Mouse (Mus musculus) 3134 (cell line): ENCODE measurements at regions not wholly inside any gene's neighbourhood (a gene's known extent, or its start where the extent isn't known, plus 50 kb on each side); places are given as distances from the start of the nearest gene placed in this dataset.
"Not testable (repeated sequence)": the region's sequence is repeated elsewhere in the genome, so short reads cannot be mapped to it uniquely, and the experiment has no call there.

Experiments
- DNase-seq: peaks from one replicate; pipeline ENCODE4 v3.0.0-alpha.2; 2011; ENCODE audit warnings: low spot score; ENCODE audit not compliant: insufficient read length; ENCODE audit errors: extremely low read depth

DNA sequence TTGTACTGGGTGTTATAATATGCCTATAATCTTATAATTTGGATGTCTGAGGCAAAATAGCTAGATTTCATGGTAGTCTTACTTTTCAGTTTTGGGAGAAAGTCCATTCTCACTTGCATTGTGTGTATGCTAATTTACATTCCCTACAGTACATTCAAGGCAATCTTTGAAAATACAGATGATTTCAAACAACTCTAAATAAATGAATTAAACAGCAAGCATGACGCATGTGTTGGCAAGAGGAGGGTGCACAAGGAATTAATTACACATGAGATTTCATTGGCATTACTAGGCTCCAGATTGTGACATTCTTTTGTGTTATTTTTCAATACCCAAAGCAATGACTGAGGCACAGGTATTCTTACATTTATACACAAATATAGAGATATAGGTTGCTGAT lies 495.2 kb upstream of the Cypt12 start:
- DNase-seq: no peak

DNA sequence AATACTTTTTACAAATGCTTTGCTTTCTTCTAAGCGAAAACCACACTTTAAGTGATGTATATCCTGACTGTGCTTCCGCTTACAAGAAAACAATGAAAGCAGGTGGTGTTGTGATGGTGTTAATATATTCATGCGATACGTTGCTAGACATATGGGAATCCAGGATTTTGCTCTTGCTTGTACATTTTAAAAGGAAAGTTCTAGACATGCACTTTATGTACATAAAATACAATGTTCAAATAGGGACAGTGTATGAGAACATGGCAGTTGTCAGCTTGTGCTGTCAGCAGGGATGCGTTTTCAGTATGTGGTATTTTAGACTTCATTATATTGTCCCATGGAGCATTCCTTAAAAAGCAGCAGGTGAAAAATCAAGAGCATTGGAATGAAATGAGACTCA lies 487.7 kb upstream of the Cypt12 start:
- DNase-seq: no peak

GRCm38 (mm10) chr3:17461365-17461764 lies 486.8 kb upstream of the Cypt12 start:
- no peak for DNase-seq

DNA sequence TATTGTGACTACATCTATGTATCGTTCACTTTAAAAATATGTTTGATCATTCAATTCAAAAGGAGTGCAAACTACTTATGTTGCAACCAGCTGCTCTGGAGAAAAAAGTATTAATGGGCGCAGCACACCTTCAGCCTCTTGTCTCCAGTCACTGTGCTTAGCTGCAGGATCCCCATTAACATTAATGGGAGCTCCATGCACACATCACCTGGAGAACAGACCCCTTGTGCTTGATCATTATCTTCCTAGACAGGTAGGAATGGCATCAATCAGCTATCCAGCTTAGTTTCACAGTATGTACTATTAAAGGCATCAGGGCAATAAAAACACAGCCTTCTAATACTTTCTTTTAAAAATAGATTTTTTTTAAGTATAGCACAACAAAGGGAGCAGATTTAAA lies 474.4 kb upstream of the Cypt12 start:
- no peak for DNase-seq

DNA sequence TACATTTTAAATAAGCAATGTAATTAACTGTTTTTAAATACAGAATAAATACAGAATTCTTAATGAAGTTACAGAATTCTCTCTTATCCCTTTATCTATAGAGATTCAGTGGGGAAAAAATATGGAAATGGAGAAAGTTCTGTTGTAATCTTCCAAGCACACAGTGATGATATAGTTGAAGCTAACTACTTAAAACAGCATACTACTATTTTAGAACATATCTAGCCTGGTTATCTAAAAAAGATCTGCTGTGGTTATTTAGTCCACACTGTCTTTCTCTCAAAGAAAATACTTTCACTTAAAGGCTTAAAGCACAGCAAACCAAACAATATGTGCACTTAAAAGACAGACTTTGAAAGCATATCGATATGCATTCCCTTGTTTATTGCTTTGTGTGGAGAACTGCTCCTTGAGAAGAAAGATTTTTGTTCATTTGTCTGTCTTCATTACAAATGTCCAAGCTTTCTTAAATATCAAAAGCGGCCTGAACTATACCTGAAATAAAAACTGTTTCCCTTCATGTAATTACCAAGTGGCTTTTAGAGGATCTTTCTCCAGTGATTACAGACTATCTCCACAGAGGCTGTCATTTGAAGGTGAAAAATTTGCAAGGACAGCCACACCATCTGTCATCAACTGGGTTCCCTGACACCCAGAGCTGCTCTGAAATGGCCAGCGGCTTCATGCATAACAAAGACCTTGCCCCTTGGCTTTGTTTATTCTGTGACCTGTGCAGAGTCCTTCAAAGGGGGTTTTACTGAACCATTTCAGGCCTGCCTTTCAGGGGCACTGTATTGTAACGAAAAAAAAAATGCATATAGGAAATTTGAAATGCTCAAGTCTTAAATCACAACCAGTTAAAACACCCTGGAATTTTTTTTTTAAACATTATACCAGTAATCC lies 458.7 kb upstream of the Cypt12 start:
- no peak for DNase-seq

GRCm38 (mm10) chr3:17490632-17491031 lies 457.6 kb upstream of the Cypt12 start:
- no peak for DNase-seq

- DNase-seq: peak; percentile 24
Observed at GRCm38 (mm10) chr3:17498291-17498690, 449.9 kb upstream of the Cypt12 start.

- no peak for DNase-seq
Observed at GRCm38 (mm10) chr3:17501556-17501955, 446.7 kb upstream of the Cypt12 start.

DNA sequence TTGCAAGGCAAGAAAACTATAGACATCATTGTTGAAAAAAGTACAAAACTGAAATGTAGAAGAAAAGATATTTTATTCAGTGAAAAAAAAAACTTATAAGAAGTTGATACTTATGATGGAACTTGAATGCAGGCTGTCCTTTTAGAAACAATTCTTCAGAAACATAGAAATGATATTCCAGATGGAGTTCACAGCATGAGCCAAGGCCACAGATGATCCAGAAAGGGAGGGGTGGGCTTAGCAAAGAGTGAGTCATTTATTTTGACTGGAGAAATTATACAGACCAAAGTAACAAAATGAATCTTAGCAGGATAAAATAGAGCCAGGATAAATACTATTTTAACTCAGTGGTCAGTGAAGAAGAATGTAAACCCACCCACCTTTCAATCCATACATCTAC lies 406.9 kb upstream of the Cypt12 start:
- DNase-seq: no peak

DNA sequence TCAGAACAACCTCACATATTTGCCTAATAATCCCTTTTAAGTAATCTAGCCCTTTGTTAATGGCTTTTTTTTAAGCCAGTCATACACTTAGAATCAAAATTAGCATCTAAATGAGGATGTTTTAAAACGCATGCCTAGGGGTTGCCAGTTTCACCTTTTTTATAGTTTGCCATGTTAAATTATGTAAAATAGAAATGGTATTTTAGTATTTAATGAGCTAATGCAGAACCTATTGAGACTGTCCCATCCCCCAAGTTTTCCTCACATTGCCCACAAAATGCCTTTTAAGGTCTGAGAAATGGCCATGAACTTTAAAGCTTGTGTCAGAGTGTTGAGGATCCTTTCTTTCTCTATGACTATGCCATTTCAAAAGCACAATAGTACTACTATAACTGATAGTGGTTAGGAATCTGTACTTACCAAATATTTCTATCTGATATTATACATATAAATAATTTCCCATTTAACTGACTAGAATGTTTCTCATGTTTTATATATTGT lies 400.6 kb upstream of the Cypt12 start:
- no peak for DNase-seq

- DNase-seq: no peak
Observed at GRCm38 (mm10) chr3:17582487-17582886, 365.7 kb upstream of the Cypt12 start.

- DNase-seq: no peak
Observed at GRCm38 (mm10) chr3:17589956-17590546, 358.2 kb upstream of the Cypt12 start.

DNA sequence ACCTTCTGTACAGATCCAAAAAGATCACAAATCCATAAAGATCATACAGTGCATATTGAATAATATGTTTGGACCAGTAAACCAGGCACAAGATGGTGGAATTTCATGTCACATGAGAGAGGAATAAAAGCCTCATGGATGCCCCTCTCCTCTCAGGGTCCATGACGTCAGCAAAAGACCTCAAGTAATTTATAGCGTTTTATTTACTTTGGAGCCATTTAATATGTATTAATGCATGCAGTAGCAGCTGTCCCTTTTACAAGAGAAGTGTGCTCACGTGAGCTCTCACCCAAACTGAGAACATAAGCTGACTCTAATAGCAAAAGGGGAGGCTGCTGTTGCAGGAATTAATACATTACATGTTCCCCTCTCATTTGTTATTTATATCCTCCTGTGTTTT lies 355.7 kb upstream of the Cypt12 start:
- DNase-seq: no peak

DNA sequence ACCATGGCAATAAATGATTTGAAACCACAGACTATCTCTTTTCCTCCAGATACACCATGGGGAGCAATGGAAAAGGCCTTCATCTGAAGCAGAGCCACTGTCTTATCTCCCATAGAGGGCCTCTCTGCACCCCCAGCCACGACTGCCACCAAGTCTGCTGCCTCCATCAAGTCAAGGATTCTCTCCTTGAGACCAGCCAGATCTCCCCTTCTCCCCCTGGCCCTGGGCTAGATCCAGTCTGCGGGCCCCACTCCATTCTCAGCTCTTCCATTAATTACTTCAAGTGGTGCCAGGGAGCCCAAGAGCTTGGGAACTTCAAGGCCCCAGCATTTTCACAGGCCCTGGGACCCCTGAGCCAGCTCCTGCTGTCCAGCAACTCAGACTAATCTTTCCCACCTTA lies 351.8 kb upstream of the Cypt12 start:
- no peak for DNase-seq

GRCm38 (mm10) chr3:17613486-17613885 lies 334.7 kb upstream of the Cypt12 start:
- no peak for DNase-seq

GRCm38 (mm10) chr3:17616439-17617070 lies 331.7 kb upstream of the Cypt12 start:
- DNase-seq: no peak

DNA sequence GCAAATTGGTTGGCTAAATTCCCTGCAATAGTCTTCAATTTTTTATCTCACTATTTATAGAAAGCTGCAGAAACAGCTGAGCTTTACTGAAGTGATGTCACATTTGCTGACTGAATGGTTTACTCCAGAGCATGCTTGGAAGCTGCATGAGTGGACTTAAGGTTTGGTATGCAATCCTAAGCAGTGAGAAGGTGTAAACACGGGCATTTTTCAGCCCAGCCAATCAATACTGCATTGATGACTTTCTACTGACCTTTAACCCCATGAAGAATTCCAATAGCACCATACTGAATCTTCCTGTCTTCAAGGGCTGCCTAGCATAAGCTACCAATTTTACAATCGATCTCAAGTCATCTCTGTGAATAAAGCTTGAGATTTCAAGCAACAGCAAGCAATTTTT lies 328.7 kb upstream of the Cypt12 start:
- DNase-seq: no peak

GRCm38 (mm10) chr3:17619890-17620289 lies 328.3 kb upstream of the Cypt12 start:
- no peak for DNase-seq

DNA sequence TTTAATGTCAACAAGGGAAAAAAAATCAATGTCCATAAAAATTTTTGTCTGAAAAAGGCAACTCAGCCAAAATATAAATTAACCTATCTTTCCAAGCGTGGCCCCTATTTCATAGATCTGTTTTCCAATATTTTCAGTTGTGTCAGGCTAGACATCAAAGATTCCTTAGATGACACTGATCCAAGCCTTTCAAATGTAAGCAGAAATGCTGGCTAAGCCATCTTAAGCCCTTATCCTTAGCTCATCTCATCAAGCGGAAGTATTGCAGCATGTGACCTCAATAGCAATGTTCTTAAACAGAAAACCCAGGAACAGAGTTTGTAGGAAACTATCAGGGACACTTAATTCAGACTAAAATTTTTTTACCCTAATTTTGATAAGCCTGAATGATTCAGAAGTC lies 327.8 kb upstream of the Cypt12 start:
- DNase-seq: no peak

DNA sequence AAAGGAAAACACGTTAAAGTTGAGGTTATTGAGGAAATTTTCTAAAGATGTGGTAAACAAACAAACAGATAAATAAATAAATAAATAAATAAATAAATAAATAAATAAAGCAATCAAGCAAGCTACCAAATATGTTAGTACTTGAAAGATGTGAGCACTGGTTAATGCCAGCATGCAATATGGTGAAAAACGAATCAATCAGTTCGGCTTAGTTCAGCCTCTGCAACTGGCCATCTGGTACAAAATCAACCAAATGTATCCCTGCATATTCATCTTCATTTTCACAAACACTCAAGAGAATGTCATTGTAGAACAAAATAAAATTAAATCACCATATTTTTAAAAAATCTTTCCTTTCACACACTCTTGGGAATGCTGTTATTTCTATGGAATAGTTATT lies 315.7 kb upstream of the Cypt12 start:
- DNase-seq: no peak

DNA sequence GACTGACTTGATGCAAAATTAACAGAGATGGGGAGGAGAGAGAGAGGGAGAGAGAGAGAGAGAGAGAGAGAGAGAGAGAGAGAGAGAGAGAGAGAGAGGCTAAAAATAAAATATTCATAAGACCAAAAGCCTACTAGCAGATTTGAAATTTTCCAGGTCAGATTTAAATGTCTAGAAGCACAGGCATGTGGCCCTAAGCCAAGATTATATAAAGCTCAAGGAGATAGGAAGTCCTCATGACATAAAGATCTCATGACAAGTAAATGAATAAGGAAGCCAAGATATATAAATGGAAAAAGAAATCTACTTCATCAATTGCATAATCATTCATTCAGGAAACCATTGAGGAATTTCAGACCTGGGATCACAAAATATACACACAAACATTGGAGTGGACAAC lies 311.9 kb upstream of the Cypt12 start:
- DNase-seq: no peak

DNA sequence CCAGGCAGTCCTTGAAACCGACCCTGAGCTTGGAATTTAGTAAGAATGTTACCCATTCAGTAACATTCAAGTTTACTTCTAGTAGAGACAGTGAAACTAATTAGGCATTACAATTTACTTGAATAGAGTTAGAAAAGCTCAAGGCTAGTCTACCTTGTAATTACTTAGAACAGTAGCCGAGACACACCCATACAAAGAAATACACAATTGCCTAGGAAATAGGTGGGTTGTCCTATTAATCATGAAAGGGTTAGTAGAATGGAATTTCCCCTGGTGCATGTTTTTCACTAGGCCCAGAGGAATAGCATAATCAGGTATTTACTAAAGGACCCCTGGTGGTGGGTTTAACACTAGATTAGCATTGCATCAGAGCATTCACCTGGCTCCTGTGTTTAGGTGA lies 288.2 kb upstream of the Cypt12 start:
- not testable (repeated sequence) for DNase-seq
